Mouse (Mus musculus) midbrain, embryonic 16.5 days (tissue): ENCODE data around the gene Ldb1. TPM values are rescaled to one million over a fixed set of nuclear protein-coding genes. Genes with fewer than 3 reads are reported as not detected.

Source experiments
- ATAC-seq: fragments of 200-750 bp; cut with Nextera tagmentation; 2 replicates; pipeline ENCODE4 v1.8.0; 2017; ENCODE audit warnings: moderate TSS enrichment
- H3K27ac ChIP-seq: fragments of 300-500 bp; sonication (generic); 2 replicates; pipeline ENCODE4 v1.5.1; 2014; ENCODE audit warnings: mild to moderate bottlenecking, low read length, mixed read lengths
- H3K27me3 ChIP-seq: fragments of 300-500 bp; sonication (generic); 2 replicates; pipeline ENCODE4 v1.6.1; 2014; ENCODE audit warnings: low read depth, low read length, mixed read lengths; ENCODE audit not compliant: control insufficient read depth, insufficient read depth
- H3K36me3 ChIP-seq: fragments of 300-500 bp; sonication (generic); 2 replicates; pipeline ENCODE4 v1.6.1; 2014; ENCODE audit warnings: mild to moderate bottlenecking, low read length, moderate library complexity, mixed read lengths; ENCODE audit not compliant: control insufficient read depth, insufficient read depth
- H3K4me1 ChIP-seq: fragments of 300-500 bp; sonication (generic); 2 replicates; pipeline ENCODE4 v1.6.1; 2014; ENCODE audit warnings: mild to moderate bottlenecking, low read length, mixed read lengths; ENCODE audit not compliant: control insufficient read depth, insufficient read depth
- H3K4me2 ChIP-seq: fragments of 300-500 bp; sonication (generic); 2 replicates; pipeline ENCODE4 v1.6.1; 2014; ENCODE audit warnings: mild to moderate bottlenecking, low read length, mixed read lengths
- H3K4me3 ChIP-seq: fragments of 300-500 bp; sonication (generic); 2 replicates; pipeline ENCODE4 v1.5.1; 2014; ENCODE audit warnings: low read depth, mild to moderate bottlenecking, low read length, moderate library complexity, mixed read lengths
- H3K9ac ChIP-seq: fragments of 300-500 bp; sonication (generic); 2 replicates; pipeline ENCODE4 v1.6.1; 2014; ENCODE audit warnings: low read depth, low read length, mixed read lengths
- H3K9me3 ChIP-seq: fragments of 300-500 bp; sonication (generic); replicated peaks from 2 replicates; pipeline ENCODE4 v1.6.1; 2014; ENCODE audit warnings: mild to moderate bottlenecking, low read length, mixed read lengths; ENCODE audit not compliant: control insufficient read depth, poor library complexity, severe bottlenecking
- WGBS: fragments of 180-500 bp; shearing (Covaris S2); extraction: QIAGEN DNeasy Blood & Tissue Kit; methylation state at CpG from one replicate; pipeline ENCODE4 v1.1.7; 2014; 5-methylcytosine and 5-hydroxymethylcytosine counted together
- polyA plus RNA-seq: library from polyadenylated mRNA; unstranded; fragments of >200 nt; fragmentation: Nextera tagmentation; extraction: Ambion mirVana; gene quantifications from 2 replicates; pipeline ENCODE4 v1.2.1, GENCODE M21; 2015

The Ldb1 gene
- polyA plus RNA-seq, 1 experiment from 2014 or later, result 88.1 TPM

- Histone ChIP-seq H3K27ac (no peak overlapping the region), H3K9me3 (no peaks in the 10 kb centered on the region), H3K4me1 (peaks cover 20% of the 10 kb centered on the region), H3K4me3 (no peak overlapping the region), H3K4me2 (no peak overlapping the region), H3K27me3 (no peaks in the 10 kb centered on the region), H3K36me3 (peaks cover 43% of the 10 kb centered on the region), H3K9ac (no peak overlapping the region)
- ATAC-seq, result no peak
- 85% methylated on average over 26 of the region's 26 CpGs for WGBS
Observed at GRCm38 (mm10) chr19:46032731-46033510, 12.1 kb downstream of the Ldb1 start.

GRCm38 (mm10) chr19:46031689-46032432 lies 13.2 kb downstream of the Ldb1 start:
- no peaks in the 10 kb centered on the region for H3K27me3 ChIP-seq
- H3K4me3 ChIP-seq, result no peak overlapping the region
- no peak overlapping the region for H3K4me2 ChIP-seq
- H3K9ac ChIP-seq, result no peak overlapping the region
- H3K36me3 ChIP-seq, result peaks cover 43% of the 10 kb centered on the region
- no peak for ATAC-seq
- H3K9me3 ChIP-seq, result no peaks in the 10 kb centered on the region
- no peak overlapping the region for H3K27ac ChIP-seq
- H3K4me1 ChIP-seq, result peaks cover 9% of the 10 kb centered on the region
- 63% methylated on average over 9 of the region's 9 CpGs for WGBS

- 93% methylated on average over 10 of the region's 10 CpGs for WGBS
- H3K4me3 ChIP-seq, result no peak overlapping the region
- no peaks in the 10 kb centered on the region for H3K27me3 ChIP-seq
- H3K36me3 ChIP-seq, result peaks cover 39% of the 10 kb centered on the region
- H3K9ac ChIP-seq, result no peak overlapping the region
- no peak overlapping the region for H3K4me2 ChIP-seq
- H3K9me3 ChIP-seq, result no peaks in the 10 kb centered on the region
- no peak for ATAC-seq
- H3K27ac ChIP-seq, result no peak overlapping the region
- H3K4me1 ChIP-seq, result no peaks in the 10 kb centered on the region
Observed at GRCm38 (mm10) chr19:46030196-46030983, 14.6 kb downstream of the Ldb1 start.

GRCm38 (mm10) chr19:46029652-46030051 lies 15.4 kb downstream of the Ldb1 start:
- WGBS, result 100% methylated on average over 1 of the region's 1 CpGs
- no peaks in the 10 kb centered on the region for H3K4me1 ChIP-seq
- ATAC-seq, result no peak
- no peaks in the 10 kb centered on the region for H3K9me3 ChIP-seq
- H3K9ac ChIP-seq, result no peak overlapping the region
- no peak overlapping the region for H3K27ac ChIP-seq
- no peak overlapping the region for H3K4me2 ChIP-seq
- H3K4me3 ChIP-seq, result no peak overlapping the region
- H3K36me3 ChIP-seq, result peaks cover 32% of the 10 kb centered on the region
- H3K27me3 ChIP-seq, result no peaks in the 10 kb centered on the region

- Histone ChIP-seq H3K9ac (no peak overlapping the region), H3K27me3 (no peaks in the 10 kb centered on the region), H3K4me1 (no peaks in the 10 kb centered on the region), H3K27ac (no peak overlapping the region), H3K4me2 (no peak overlapping the region), H3K4me3 (no peak overlapping the region), H3K36me3 (peaks cover 24% of the 10 kb centered on the region), H3K9me3 (no peaks in the 10 kb centered on the region)
- no peak for ATAC-seq
- WGBS, result 74% methylated on average over 11 of the region's 11 CpGs
Observed at GRCm38 (mm10) chr19:46028747-46029320, 16.2 kb downstream of the Ldb1 start.

GRCm38 (mm10) chr19:46026567-46026966 lies 18.4 kb downstream of the Ldb1 start:
- no peak overlapping the region for H3K9ac ChIP-seq
- H3K9me3 ChIP-seq, result no peaks in the 10 kb centered on the region
- no peak for ATAC-seq
- no peaks in the 10 kb centered on the region for H3K4me1 ChIP-seq
- H3K4me3 ChIP-seq, result no peak overlapping the region
- no peak overlapping the region for H3K27ac ChIP-seq
- H3K27me3 ChIP-seq, result no peaks in the 10 kb centered on the region
- no peak overlapping the region for H3K4me2 ChIP-seq
- 0 out of 2 replicates have a peak, but pooled peaks cover 2% of the 10 kb centered on the region for H3K36me3 ChIP-seq
- WGBS, result 54% methylated on average over 8 of the region's 8 CpGs

GRCm38 (mm10) chr19:46024959-46025358 lies 20.1 kb downstream of the Ldb1 start:
- 82% methylated on average over 6 of the region's 6 CpGs for WGBS

GRCm38 (mm10) chr19:46016023-46016422 lies 29.0 kb downstream of the Ldb1 start:
- ATAC-seq, result no peak
- H3K9me3 ChIP-seq, result no peaks in the 10 kb centered on the region
- no peak overlapping the region for H3K4me3 ChIP-seq
- no peak overlapping the region for H3K27ac ChIP-seq
- H3K27me3 ChIP-seq, result no peaks in the 10 kb centered on the region
- H3K36me3 ChIP-seq, result no peaks in the 10 kb centered on the region
- no peak overlapping the region for H3K9ac ChIP-seq
- no peaks in the 10 kb centered on the region for H3K4me1 ChIP-seq
- no peak overlapping the region for H3K4me2 ChIP-seq
- 49% methylated on average over 2 of the region's 2 CpGs for WGBS

More at GRCm38 (mm10) chr19:46024959-46025358, 20.1 kb downstream of the Ldb1 start:
- H3K27ac ChIP-seq, result no peak overlapping the region
- no peaks in the 10 kb centered on the region for H3K9me3 ChIP-seq
- no peaks in the 10 kb centered on the region for H3K4me1 ChIP-seq
- no peaks in the 10 kb centered on the region for H3K27me3 ChIP-seq
- no peak for ATAC-seq
- H3K36me3 ChIP-seq, result no peaks in the 10 kb centered on the region
- no peak overlapping the region for H3K4me2 ChIP-seq
- no peak overlapping the region for H3K4me3 ChIP-seq
- H3K9ac ChIP-seq, result no peak overlapping the region
